ENCODE assay signal across 8 mouse cellular contexts in the genomic region with DNA sequence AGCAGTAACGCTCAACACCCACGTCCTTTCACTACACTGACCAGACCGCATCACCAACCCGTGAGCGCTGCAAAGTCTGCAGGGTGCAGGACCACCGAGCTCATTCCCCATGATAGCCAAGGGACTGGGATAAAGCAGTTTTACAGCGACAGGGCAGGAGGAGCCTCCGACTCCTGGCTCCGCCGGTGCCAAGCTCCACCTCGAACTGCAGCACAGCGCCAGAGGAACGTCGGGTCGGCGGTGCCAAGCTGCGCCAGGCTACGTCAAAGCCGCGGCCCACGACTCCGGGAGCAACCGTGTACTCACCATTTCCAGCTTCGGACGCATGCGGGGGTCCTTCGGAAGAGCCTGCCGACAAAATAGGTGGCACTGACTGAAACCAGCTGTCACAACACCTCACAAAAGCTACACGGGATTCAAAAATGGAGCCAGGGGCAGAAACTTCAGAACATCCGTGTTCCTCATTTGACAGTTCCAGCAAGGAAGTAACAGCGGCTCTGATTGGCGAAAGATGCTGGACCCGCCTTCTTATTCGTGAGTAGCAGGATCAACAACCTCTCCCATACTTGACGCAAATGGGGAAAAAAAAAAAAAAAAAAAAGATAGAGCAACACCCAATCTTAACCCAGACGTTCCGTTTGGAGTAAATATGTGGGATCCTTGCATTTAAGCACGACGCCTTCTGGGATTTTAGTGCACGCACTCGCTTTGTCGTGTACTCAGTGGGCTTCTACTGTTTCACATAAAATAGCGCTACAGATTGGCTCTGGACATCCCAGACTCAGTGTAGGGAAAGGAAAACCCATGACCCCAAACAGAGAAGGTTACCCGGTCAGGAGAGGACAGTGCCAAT. TPM values are rescaled to one million over a fixed set of nuclear protein-coding genes. Genes with fewer than 3 reads are reported as not detected.
DNase-seq lines count a peak whose midpoint lies in the region; ATAC-seq and TF ChIP-seq lines count a peak whose summit lies in the region.

Zfp101 (minus strand) TSS at position 460 of the 853 bp plus-strand sequence.

- H3K27ac ChIP-seq in gastrocnemius, adult 2 months, result peak within 1 kb of the TSS; percentile 92
- peak within 1 kb of the TSS; percentile 86 for H3K27ac ChIP-seq in hindbrain, postnatal 0 days
- peak within 1 kb of the TSS; percentile 89 for H3K27ac ChIP-seq in left cerebral cortex, adult 2 months

- under 1% methylated on average over 44 of the region's 44 CpGs for WGBS in hindbrain, postnatal 0 days

- intact Hi-C loops in gastrocnemius, adult 2 months (cut with DNase I), result loop anchor here (2.0 kb wide), 1 partner anchor 36 kb away; the partner anchor contains the start of gene Zfp81
- intact Hi-C loops in left cerebral cortex, adult 2 months (cut with DNase I), result loop anchor here (1.0 to 10.0 kb wide), 3 partner anchors 36 to 500 kb away; partner anchors contain the start of genes Kifc1, Zfp563 and Zfp81

- H3K4me1 ChIP-seq in hindbrain, postnatal 0 days (ENCODE audit: insufficient read depth, low read length), result peaks cover 6% of the 10 kb centered on the region; the same call in 1 of the 2 replicates

- peak; percentile 100 for ATAC-seq in common myeloid progenitor, adult 5-6 weeks (replicated peaks; ENCODE audit: low read depth, poor library complexity, severe bottlenecking)
- peak; percentile 100 for ATAC-seq in hindbrain, postnatal 0 days
- peak; percentile 100 for ATAC-seq in megakaryocyte, adult 5-6 weeks (ENCODE audit: poor library complexity, severe bottlenecking)

- H3K9me3 ChIP-seq in hindbrain, postnatal 0 days (ENCODE audit: low read length), result no peaks in the 10 kb centered on the region

- H3K4me2 ChIP-seq in hindbrain, postnatal 0 days (ENCODE audit: low read depth, low read length), result peak within 1 kb of the TSS; percentile 63

- no peak; the same call in 1 of the 2 replicates for TF ChIP-seq CTCF in gastrocnemius, adult 2 months (IDR thresholded peaks at IDR 0.05)
- TF ChIP-seq CTCF in hindbrain, postnatal 0 days (IDR thresholded peaks at IDR 0.05; ENCODE audit: low read depth), result no peak
- no peak; the same call in 1 of the 2 replicates for TF ChIP-seq CTCF in left cerebral cortex, adult 2 months (IDR thresholded peaks at IDR 0.05)

- peak within 1 kb of the TSS; percentile 85 for H3K4me3 ChIP-seq in gastrocnemius, adult 2 months
- H3K4me3 ChIP-seq in hindbrain, postnatal 0 days (ENCODE audit: low read length), result peak within 1 kb of the TSS; percentile 83
- H3K4me3 ChIP-seq in left cerebral cortex, adult 2 months, result peak within 1 kb of the TSS; percentile 55

- no peaks in the 10 kb centered on the region for H3K27me3 ChIP-seq in hindbrain, postnatal 0 days (ENCODE audit: insufficient read depth, low read length)

- peak; percentile 95 for DNase-seq in ZHBTc4 (ENCODE audit: low read depth, low spot score)
- DNase-seq in gastrocnemius, adult 2 months, result peak; percentile 91
- peak; percentile 97 for DNase-seq in hindbrain, postnatal 0 days (ENCODE audit: low spot score)
- DNase-seq in left cerebral cortex, adult 2 months (ENCODE audit: extremely low spot score in 1 of 2, low spot score in 2 of 2), result peak; percentile 81 to 89
- peak; percentile 94 to 97 for DNase-seq in right cerebral cortex, adult 2 months (ENCODE audit: low spot score in 2 of 2)
- peak; percentile 90 for DNase-seq in urinary bladder, postnatal 14 days (ENCODE audit: low spot score)

- H3K36me3 ChIP-seq in hindbrain, postnatal 0 days (ENCODE audit: insufficient read depth, low read length), result no peaks in the 10 kb centered on the region

- peak within 1 kb of the TSS; percentile 64 for H3K9ac ChIP-seq in hindbrain, postnatal 0 days (replicated peaks; ENCODE audit: low read length)

RNA-seq across cellular contexts. Expression of gene Zfp101, which starts in this region (rescaled TPM):
- total RNA-seq in common myeloid progenitor, adult 5-6 weeks (2017), result 23.0 and 34.0 TPM in 2 replicates
- 1 to 10 TPM; 3.4 to 3.6 TPM for total RNA-seq in gastrocnemius, adult 2 months (2021)
- total RNA-seq in hindbrain, postnatal 0 days (2014; rRNA removed), result 4.4 and 5.2 TPM in 2 replicates
- 11.1 and 11.2 TPM in 2 replicates for polyA plus RNA-seq in hindbrain, postnatal 0 days (2015; fragmentation: Nextera tagmentation; extraction: Ambion mirVana)
- 10 to 100 TPM; 13.1 to 15.1 TPM for total RNA-seq in left cerebral cortex, adult 2 months (2021)
- 25.0 and 29.8 TPM in 2 replicates for total RNA-seq in megakaryocyte, adult 5-6 weeks (2015)
- total RNA-seq in megakaryocyte, adult 5-6 weeks (2017), result 38.4 and 47.9 TPM in 2 replicates

Comparison
In these comparisons a context has a peak if more than half of its experiments do, and no peak if none do; other contexts are left out.
1. Peak in every context shown above with its lines: DNase-seq, ATAC-seq, H3K4me3 ChIP-seq and H3K27ac ChIP-seq.